Mouse (Mus musculus) CH12.LX (cell line): ENCODE measurements around the gene Srrt. TPM values are rescaled to one million over a fixed set of nuclear protein-coding genes. Genes with fewer than 3 reads are reported as not detected.

Experiments used
- DNase-seq: peaks from one replicate; pipeline ENCODE4 v3.0.0-alpha.2; 2013; ENCODE audit errors: extremely low read depth
- H3K27ac ChIP-seq: 2 replicates; pipeline ENCODE4 v1.5.1; 2012; ENCODE audit warnings: low read depth, mild to moderate bottlenecking, control low read depth, moderate library complexity; ENCODE audit not compliant: insufficient read depth
- H3K27me3 ChIP-seq: replicated peaks from 2 replicates; pipeline ENCODE3; 2012; ENCODE audit warnings: inconsistent platforms
- H3K36me3 ChIP-seq, 2 experiments: replicated peaks in 1 of 2; 2 replicates each; pipeline versions ENCODE3 to v1.6.1; 2012; ENCODE audit warnings: inconsistent platforms in 1 of 2, low read length in 1 of 2, mild to moderate bottlenecking in 1 of 2, mixed read lengths in 1 of 2, moderate library complexity in 1 of 2; ENCODE audit not compliant: control insufficient read depth in 1 of 2, insufficient read depth in 1 of 2
- H3K4me1 ChIP-seq, 2 experiments: 2 replicates each; pipeline ENCODE4 v1.6.1; 2012; ENCODE audit warnings: inconsistent platforms in 1 of 2, moderate library complexity in 1 of 2; ENCODE audit not compliant: insufficient read depth in 2 of 2, control insufficient read depth in 1 of 2
- H3K4me2 ChIP-seq: 2 replicates; pipeline ENCODE4 v1.6.1; 2012; ENCODE audit warnings: low read depth, mild to moderate bottlenecking, control low read depth; ENCODE audit not compliant: poor library complexity, insufficient read depth, severe bottlenecking
- H3K4me3 ChIP-seq, 3 experiments: fragments of 150-350 bp in 1 of 3; sonication (generic) in 1 of 3; replicated peaks in 1 of 3; 2 replicates each; pipeline versions ENCODE3 to v1.5.1; 2011 to 2012; ENCODE audit warnings: low read depth in 2 of 3, low read length in 2 of 3, mild to moderate bottlenecking in 2 of 3, moderate library complexity in 2 of 3, control low read depth in 1 of 3, improper control_type of control experiment in 1 of 3, inconsistent platforms in 1 of 3, mixed read lengths in 1 of 3; ENCODE audit not compliant: poor library complexity in 1 of 3
- H3K79me2 ChIP-seq: replicated peaks from 2 replicates; pipeline ENCODE4 v1.6.1; 2012; ENCODE audit warnings: mild to moderate bottlenecking, moderate library complexity; ENCODE audit not compliant: control insufficient read depth, poor library complexity, insufficient read depth, severe bottlenecking; ENCODE audit errors: extremely low read depth
- H3K9ac ChIP-seq: 2 replicates; pipeline ENCODE4 v1.6.1; 2012; ENCODE audit warnings: low read depth, mild to moderate bottlenecking, control low read depth, moderate library complexity; ENCODE audit not compliant: insufficient read depth
- H3K9me3 ChIP-seq: replicated peaks from 2 replicates; pipeline ENCODE3; 2012; ENCODE audit warnings: low read length, inconsistent platforms, mixed read lengths
- BHLHE40 ChIP-seq: IDR thresholded peaks from 2 replicates; pipeline ENCODE4 v1.6.1; 2011; ENCODE audit warnings: mild to moderate bottlenecking, low read depth, low read length, improper control_type of control experiment
- CTCF ChIP-seq, 2 experiments: IDR thresholded peaks in 1 of 2; conservative IDR thresholded peaks in 1 of 2; 2 replicates each; pipeline ENCODE4 v1.5.1; 2011 to 2012; ENCODE audit warnings: low read depth in 2 of 2, low read length in 2 of 2, improper control_type of control experiment in 1 of 2, inconsistent platforms in 1 of 2, mild to moderate bottlenecking in 1 of 2, moderate library complexity in 1 of 2
- E2F4 ChIP-seq: IDR thresholded peaks from 2 replicates; pipeline ENCODE4 v1.6.1; 2011; ENCODE audit warnings: low read depth, low read length, improper control_type of control experiment; ENCODE audit not compliant: insufficient replicate concordance
- GABPA ChIP-seq: IDR thresholded peaks from 2 replicates; pipeline ENCODE4 v1.6.1; 2012; ENCODE audit warnings: low read depth, low read length, improper control_type of control experiment, inconsistent platforms; ENCODE audit not compliant: insufficient replicate concordance
- IRF4 ChIP-seq: IDR thresholded peaks from 2 replicates; pipeline ENCODE4 v1.6.1; 2014; ENCODE audit warnings: low read depth, mild to moderate bottlenecking, inconsistent platforms, low read length, improper control_type of control experiment
- JUN ChIP-seq: IDR thresholded peaks from 2 replicates; pipeline ENCODE4 v1.6.1; 2011; ENCODE audit warnings: low read depth, mild to moderate bottlenecking, low read length, improper control_type of control experiment, moderate library complexity; ENCODE audit not compliant: insufficient read depth
- JUND ChIP-seq: conservative IDR thresholded peaks from 2 replicates; pipeline ENCODE4 v1.6.1; 2011; ENCODE audit warnings: low read depth, low read length, improper control_type of control experiment
- KAT2A ChIP-seq: IDR thresholded peaks from 2 replicates; pipeline ENCODE4 v1.6.1; 2012; ENCODE audit warnings: low read length, improper control_type of control experiment, inconsistent platforms; ENCODE audit not compliant: insufficient replicate concordance
- MAFK ChIP-seq: IDR thresholded peaks from 2 replicates; pipeline ENCODE4 v1.6.1; 2011; ENCODE audit warnings: low read length, improper control_type of control experiment; ENCODE audit not compliant: insufficient replicate concordance
- MXI1 ChIP-seq: IDR thresholded peaks from 2 replicates; pipeline ENCODE4 v1.6.1; 2011; ENCODE audit warnings: mild to moderate bottlenecking, low read depth, low read length, improper control_type of control experiment
- MYC ChIP-seq: IDR thresholded peaks from 2 replicates; pipeline ENCODE4 v1.6.1; 2011; ENCODE audit warnings: low read depth, mild to moderate bottlenecking, improper control_type of control experiment, low read length
- NRF1 ChIP-seq: IDR thresholded peaks from 2 replicates; pipeline ENCODE4 v1.6.1; 2014; ENCODE audit warnings: low read depth, mild to moderate bottlenecking, inconsistent platforms, low read length, improper control_type of control experiment, moderate library complexity
- PAX5 ChIP-seq: IDR thresholded peaks from 2 replicates; pipeline ENCODE4 v1.6.1; 2012; ENCODE audit warnings: low read length, inconsistent platforms, mixed read lengths
- POLR2AphosphoS2 ChIP-seq: IDR thresholded peaks from 2 replicates; pipeline ENCODE4 v1.6.1; 2011; ENCODE audit warnings: low read depth, low read length, improper control_type of control experiment
- RAD21 ChIP-seq: IDR thresholded peaks from 2 replicates; pipeline ENCODE4 v1.6.1; 2011; ENCODE audit warnings: low read depth, mild to moderate bottlenecking, low read length, improper control_type of control experiment, moderate library complexity
- SIN3A ChIP-seq: IDR thresholded peaks from 2 replicates; pipeline ENCODE4 v1.6.1; 2012; ENCODE audit warnings: low read length, improper control_type of control experiment, inconsistent platforms
- SMC3 ChIP-seq: IDR thresholded peaks from 2 replicates; pipeline ENCODE4 v1.6.1; 2011; ENCODE audit warnings: low read depth, low read length, improper control_type of control experiment
- TBP ChIP-seq: conservative IDR thresholded peaks from 2 replicates; pipeline ENCODE4 v1.6.1; 2011; ENCODE audit warnings: low read depth, low read length, improper control_type of control experiment
- TCF12 ChIP-seq: IDR thresholded peaks from 2 replicates; pipeline ENCODE4 v1.6.1; 2014; ENCODE audit warnings: low read depth, mild to moderate bottlenecking, inconsistent platforms, low read length, improper control_type of control experiment
- USF1 ChIP-seq: IDR thresholded peaks from 2 replicates; pipeline ENCODE4 v1.6.1; 2014; ENCODE audit warnings: low read depth, mild to moderate bottlenecking, inconsistent platforms, low read length, improper control_type of control experiment
- USF2 ChIP-seq: conservative IDR thresholded peaks from 2 replicates; pipeline ENCODE4 v1.6.1; 2011; ENCODE audit warnings: low read depth, low read length, improper control_type of control experiment
- ZKSCAN1 ChIP-seq: IDR thresholded peaks from 2 replicates; pipeline ENCODE4 v1.6.1; 2012; ENCODE audit warnings: low read depth, inconsistent platforms, low read length, improper control_type of control experiment, borderline replicate concordance
- ZMIZ1 ChIP-seq: IDR thresholded peaks from 2 replicates; pipeline ENCODE4 v1.6.1; 2012; ENCODE audit warnings: low read depth, mild to moderate bottlenecking, inconsistent platforms, low read length, improper control_type of control experiment
- dilution Hi-C: fragments of 300-500 bp; cut with MboI; formaldehyde crosslinking; loops from 2 replicates; pipeline ENCODE4 v1.14.3; 2020; ENCODE audit warnings: low sequenced_read_pairs; ENCODE audit not compliant: extremely low pct_unique_long_range_greater_than_20kb, extremely low pct_ligation_motif_present
- in situ Hi-C: fragments of 300-500 bp; cut with MboI; formaldehyde crosslinking; loops from 3 replicates; pipeline ENCODE4 v1.14.3; 2019; ENCODE audit warnings: low sequenced_read_pairs, low pct_ligation_motif_present, low pct_unique_long_range_greater_than_20kb, mixed read lengths
- polyA plus RNA-seq: library from polyadenylated mRNA; unstranded; fragments of >175 nt; gene quantifications from 2 replicates; pipeline ENCODE4 v1.2.1, GENCODE M21; 2012; ENCODE audit warnings: low read depth; ENCODE audit not compliant: insufficient read length
- total RNA-seq, 2 experiments: library from RNA; depleted of rRNA; stranded (reverse); fragments of 300-350 nt in 1 of 2; fragments of >200 nt in 1 of 2; gene quantifications; 2 replicates each; pipeline ENCODE4 v1.2.3; 2012 to 2014

The Srrt gene
- total and polyA plus RNA-seq, 3 experiments = 148 to 493 (median 165) TPM

DNA sequence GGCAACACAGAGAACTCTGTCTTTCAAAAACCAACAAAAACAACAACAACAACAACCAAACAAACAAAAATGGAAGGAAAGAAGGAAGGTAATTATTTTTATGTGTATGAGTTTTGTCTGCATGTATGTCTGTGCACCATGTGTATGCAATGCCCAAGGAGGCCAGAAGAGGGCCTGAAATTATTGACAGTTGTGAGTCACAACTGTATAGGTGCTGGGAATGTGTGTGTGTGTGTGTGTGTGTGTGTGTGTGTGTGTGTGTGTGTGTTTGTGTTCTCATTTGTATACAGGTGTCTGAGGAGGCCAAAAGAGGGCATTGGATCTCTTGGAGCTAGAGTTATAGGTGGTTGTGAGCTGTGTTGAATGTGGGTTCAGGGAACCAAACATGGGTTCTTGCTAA is 36.4 kb upstream of the Srrt start:
- Histone ChIP-seq H3K27me3 (peaks cover 18% of the 10 kb centered on the region), H3K27ac (no peak overlapping the region)
- TF ChIP-seq IRF4 = no peak
- TF ChIP-seq SIN3A = no peak
- TF ChIP-seq MAFK = no peak
- no peak for TF ChIP-seq JUND
- no peak for TF ChIP-seq GABPA
- no peak for TF ChIP-seq PAX5
- no peak for TF ChIP-seq TBP
- TF ChIP-seq JUN = no peak
- TF ChIP-seq USF1 = no peak
- TF ChIP-seq SMC3 = no peak
- TF ChIP-seq KAT2A = no peak
- no peak for TF ChIP-seq USF2
- TF ChIP-seq NRF1 = no peak
- TF ChIP-seq BHLHE40 = no peak
- TF ChIP-seq E2F4 = no peak
- TF ChIP-seq, all 38 proteins: peak for 0
- in situ Hi-C loops (no loop called here), dilution Hi-C loops (no loop called here)
- Histone ChIP-seq H3K79me2 (no peaks in the 10 kb centered on the region), H3K4me3 (no peak overlapping the region), H3K4me2 (no peak overlapping the region), H3K36me3 (no peaks in the 10 kb centered on the region), H3K4me1 (peaks cover 4 to 29% of the 10 kb centered on the region in 2 experiments; a peak in 2 of 4 replicates), H3K9ac (no peak overlapping the region), H3K9me3 (peaks cover 6% of the 10 kb centered on the region)
- DNase-seq = no peak

GRCm38 (mm10) chr5:137343412-137343811 is 35.9 kb upstream of the Srrt start:
- H3K9me3 ChIP-seq = peaks cover 6% of the 10 kb centered on the region
- no peak overlapping the region for H3K4me2 ChIP-seq
- H3K79me2 ChIP-seq = no peaks in the 10 kb centered on the region
- H3K4me1 ChIP-seq = peaks cover 4 to 29% of the 10 kb centered on the region in 2 experiments; a peak in 2 of 4 replicates
- TF ChIP-seq MYC (no peak), TCF12 (no peak), RAD21 (no peak), ZKSCAN1 (no peak), CTCF (conservative IDR thresholded peaks at IDR 0.05 in 1 of 2, IDR thresholded peaks at IDR 0.05 in 1 of 2; ENCODE audit: low read depth in 2 of 2, low read length in 2 of 2) (no peak), MXI1 (no peak), MAFK (no peak), E2F4 (no peak), IRF4 (no peak), JUND (no peak), GABPA (no peak), POLR2AphosphoS2 (no peak), ZMIZ1 (no peak), BHLHE40 (no peak), JUN (no peak), SMC3 (no peak), USF1 (no peak)
- dilution Hi-C loops = no loop called here
- peaks cover 14% of the 10 kb centered on the region for H3K27me3 ChIP-seq
- H3K36me3 ChIP-seq = no peaks in the 10 kb centered on the region
- no peak overlapping the region for H3K27ac ChIP-seq
- H3K9ac ChIP-seq = no peak overlapping the region
- H3K4me3 ChIP-seq = no peak overlapping the region
- in situ Hi-C loops = no loop called here
- DNase-seq = no peak
